In the genomic region with DNA sequence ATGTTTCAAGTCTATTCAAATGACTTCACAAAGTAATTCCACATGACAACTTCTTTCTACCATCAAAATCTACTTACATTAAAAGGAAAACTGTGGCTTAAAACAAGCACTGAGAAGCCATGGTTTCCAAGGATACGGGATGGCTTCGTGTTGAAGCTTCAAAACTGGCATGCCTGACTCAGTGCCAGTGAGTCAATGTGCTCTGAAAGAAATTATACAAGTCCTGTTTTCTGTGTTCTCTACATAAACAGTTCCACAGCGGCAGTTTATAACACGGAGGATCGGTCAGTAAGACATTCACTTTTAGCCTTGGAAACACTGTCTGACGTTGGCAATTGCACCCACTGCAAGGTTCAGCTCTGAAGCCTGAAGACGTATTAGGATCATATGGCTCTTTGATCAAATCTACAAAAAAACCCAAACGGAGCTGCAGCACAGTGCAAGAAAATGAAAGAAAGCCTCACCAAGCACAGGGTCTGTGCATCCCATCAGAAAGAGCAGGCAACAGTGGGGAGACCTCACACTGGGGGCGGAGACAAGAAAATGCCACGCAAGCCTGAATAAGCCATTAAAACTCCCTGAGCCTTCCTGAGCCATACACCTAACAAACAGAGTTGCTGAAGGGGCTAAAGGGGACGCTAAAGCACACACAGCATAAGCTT, we compare ENCODE assay signal across 13 mouse cellular contexts.
DNase-seq lines count a peak whose midpoint lies in the region; ATAC-seq lines count a peak whose summit lies in the region.
"Had no signal": no experiment of that assay in that cellular context is flagged by ENCODE, and none has a peak within 500 bp of the region (broad histone marks: within the 10 kb centered on the region; RNA-seq: fewer than 3 reads in every experiment).

No protein-coding gene starts in this region.

- 37% methylated on average over 11 of the region's 11 CpGs for WGBS in forebrain, embryonic 16.5 days
- 77% methylated on average over 11 of the region's 11 CpGs for WGBS in forebrain, embryonic 11.5 days
- 43% methylated on average over 11 of the region's 11 CpGs for WGBS in lung, embryonic 15.5 days

- intact Hi-C loops in heart, postnatal 10 days (cut with DNase I): no loop called here

- no peaks in the 10 kb centered on the region for H3K27me3 ChIP-seq in forebrain, embryonic 16.5 days (replicated peaks; ENCODE audit: control insufficient read depth, insufficient read depth, low read length)
- no peaks in the 10 kb centered on the region for H3K27me3 ChIP-seq in forebrain, embryonic 11.5 days (ENCODE audit: control insufficient read depth, insufficient read depth, low read length)
- H3K27me3 ChIP-seq in lung, embryonic 15.5 days: no peaks in the 10 kb centered on the region

- no peaks in the 10 kb centered on the region for H3K36me3 ChIP-seq in forebrain, embryonic 16.5 days (ENCODE audit: control insufficient read depth, insufficient read depth)
- no peaks in the 10 kb centered on the region for H3K36me3 ChIP-seq in forebrain, embryonic 11.5 days (ENCODE audit: control insufficient read depth, insufficient read depth, low read length)
- H3K36me3 ChIP-seq in lung, embryonic 15.5 days: no peaks in the 10 kb centered on the region

- peak overlapping the region; percentile 11 for H3K4me2 ChIP-seq in forebrain, embryonic 16.5 days (ENCODE audit: low read length)
- H3K4me2 ChIP-seq in forebrain, embryonic 11.5 days (ENCODE audit: low read depth, low read length, severe bottlenecking): no peak overlapping the region
- no peak overlapping the region for H3K4me2 ChIP-seq in lung, embryonic 15.5 days

- H3K9ac ChIP-seq in forebrain, embryonic 16.5 days (replicated peaks; ENCODE audit: low read depth, low read length): no peak overlapping the region; the same call in 1 of the 2 replicates
- no peak overlapping the region for H3K9ac ChIP-seq in forebrain, embryonic 11.5 days (ENCODE audit: low read length)
- H3K9ac ChIP-seq in lung, embryonic 15.5 days: no peak overlapping the region
- H3K9ac ChIP-seq: liver, embryonic 14.5 days had no signal

- H3K4me3 ChIP-seq in forebrain, embryonic 16.5 days (replicated peaks; ENCODE audit: low read length): no peak overlapping the region
- H3K4me3 ChIP-seq in forebrain, embryonic 11.5 days (ENCODE audit: low read depth, low read length): no peak overlapping the region
- H3K4me3 ChIP-seq in lung, embryonic 15.5 days: no peak overlapping the region
- H3K4me3 ChIP-seq: gastrocnemius, adult 2 months had no signal

- ATAC-seq in forebrain, embryonic 16.5 days: peak; percentile 45
- no peak for ATAC-seq in forebrain, embryonic 11.5 days (replicated peaks; ENCODE audit: low FRiP score)
- ATAC-seq in lung, embryonic 15.5 days (ENCODE audit: borderline replicate concordance, extremely low read depth, low FRiP score, low TSS enrichment): peak; percentile 52; the same call in 1 of the 2 replicates
- ATAC-seq: CD4-positive, CD25-positive, alpha-beta regulatory T cell, adult 4 months had no signal

- peak overlapping the region; percentile 8 for H3K27ac ChIP-seq in forebrain, embryonic 16.5 days (ENCODE audit: low read length)
- H3K27ac ChIP-seq in forebrain, embryonic 11.5 days (ENCODE audit: low read depth, low read length): no peak overlapping the region
- no peak overlapping the region for H3K27ac ChIP-seq in lung, embryonic 15.5 days
- H3K27ac ChIP-seq: gastrocnemius, adult 2 months; liver, embryonic 14.5 days had no signal

- no peak for DNase-seq in forebrain, embryonic 11.5 days (ENCODE audit: low spot score)
- DNase-seq in lung, adult 18-20 months: no peak
- peak; percentile 41 for DNase-seq in fibroblast of lung, adult 2 months (ENCODE audit: low read depth)
- DNase-seq in right cerebral cortex, postnatal 10 days (ENCODE audit: low spot score in 2 of 2): peak; percentile 66 to 73
- DNase-seq in yolk sac, embryonic 10.5 days (ENCODE audit: low spot score): no peak
- DNase-seq in heart, postnatal 10 days: no peak
- DNase-seq: gastrocnemius, adult 2 months; kidney, postnatal 4 days; retina, postnatal 1 day had no signal

- H3K9me3 ChIP-seq in forebrain, embryonic 16.5 days (ENCODE audit: control insufficient read depth, low read length): no peaks in the 10 kb centered on the region
- H3K9me3 ChIP-seq in forebrain, embryonic 11.5 days (ENCODE audit: control insufficient read depth, low read length): no peaks in the 10 kb centered on the region
- H3K9me3 ChIP-seq in lung, embryonic 15.5 days: no peaks in the 10 kb centered on the region

- H3K4me1 ChIP-seq in forebrain, embryonic 16.5 days (replicated peaks; ENCODE audit: control insufficient read depth, insufficient read depth, low read length): peaks cover 22% of the 10 kb centered on the region
- 0 out of 2 replicates have a peak, but pooled peaks cover 2% of the 10 kb centered on the region for H3K4me1 ChIP-seq in forebrain, embryonic 11.5 days (replicated peaks; ENCODE audit: control insufficient read depth, insufficient read depth, low read length)
- H3K4me1 ChIP-seq in lung, embryonic 15.5 days: peaks cover 48% of the 10 kb centered on the region

Comparison
In these comparisons a context has a peak if more than half of its experiments do, and no peak if none do; other contexts are left out.
1. DNase-seq: peak in fibroblast of lung, adult 2 months (single experiment) and right cerebral cortex, postnatal 10 days (2 of 2); none in forebrain, embryonic 11.5 days (single experiment), lung, adult 18-20 months (0 of 2), yolk sac, embryonic 10.5 days (single experiment) and heart, postnatal 10 days (0 of 2).